Mouse (Mus musculus): ENCODE measurements around the gene Wdr74.
A peak's percentile ranks its signal among the peaks of the same experiment; 100 is the strongest.
"Not testable (repeated sequence)": the region's sequence is repeated elsewhere in the genome, so short reads cannot be mapped to it uniquely, and the experiment has no call there.

Gene Wdr74

DNA sequence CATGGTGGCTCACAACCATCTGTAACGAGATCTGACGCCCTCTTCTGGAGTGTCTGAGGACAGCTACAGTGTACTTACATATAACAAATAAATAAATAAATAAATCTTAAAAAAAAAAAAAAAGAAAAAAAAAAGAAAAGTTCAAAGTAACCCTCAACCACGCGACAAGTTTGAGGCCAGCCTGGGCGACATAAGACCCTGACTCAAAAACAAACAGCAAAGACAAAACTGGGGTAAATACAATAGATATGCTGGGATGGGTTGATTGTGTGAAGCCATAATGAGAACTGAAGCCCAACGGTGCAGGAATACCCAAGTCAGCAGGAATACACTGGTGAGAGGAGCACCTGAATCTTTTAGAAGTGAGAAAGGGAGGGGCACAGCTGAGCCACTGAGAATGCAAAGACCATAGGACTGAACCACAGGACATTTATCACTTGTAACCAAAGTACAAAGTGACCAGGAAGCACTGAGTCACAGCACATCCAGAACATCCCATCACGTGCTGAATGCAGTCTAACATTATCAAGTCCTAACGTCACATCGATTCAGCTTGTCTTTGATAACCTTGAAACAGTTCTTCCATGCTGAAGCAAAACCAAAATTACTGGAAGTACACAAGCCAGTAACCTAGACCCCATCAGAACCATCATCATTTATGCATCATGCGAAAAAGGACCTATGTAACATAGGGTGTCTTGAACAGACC, 18.7 kb upstream of the Wdr74 start:
- no peak for DNase-seq (ENCODE audit: low spot score)

DNA sequence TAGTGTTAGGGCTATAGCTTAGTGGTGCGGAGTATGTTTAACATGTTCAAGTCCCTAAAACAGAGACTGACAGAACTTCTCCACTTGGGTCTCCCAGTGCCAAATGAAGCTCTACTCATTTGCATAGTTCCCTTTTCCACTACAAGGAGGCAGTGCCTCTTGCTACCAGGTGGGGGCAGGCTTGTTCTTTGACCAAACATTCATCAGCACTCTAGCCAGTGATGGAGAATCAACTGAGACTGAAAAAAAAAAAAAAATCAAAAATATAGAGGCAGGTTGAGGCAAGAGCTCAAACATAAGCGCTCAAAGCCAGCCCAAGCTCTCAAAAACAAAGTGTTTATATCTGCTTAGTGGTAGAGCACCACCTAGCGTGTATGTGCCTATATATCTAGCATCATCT, 17.3 kb upstream of the Wdr74 start:
- peak; percentile 59 for DNase-seq (ENCODE audit: low spot score)

DNA sequence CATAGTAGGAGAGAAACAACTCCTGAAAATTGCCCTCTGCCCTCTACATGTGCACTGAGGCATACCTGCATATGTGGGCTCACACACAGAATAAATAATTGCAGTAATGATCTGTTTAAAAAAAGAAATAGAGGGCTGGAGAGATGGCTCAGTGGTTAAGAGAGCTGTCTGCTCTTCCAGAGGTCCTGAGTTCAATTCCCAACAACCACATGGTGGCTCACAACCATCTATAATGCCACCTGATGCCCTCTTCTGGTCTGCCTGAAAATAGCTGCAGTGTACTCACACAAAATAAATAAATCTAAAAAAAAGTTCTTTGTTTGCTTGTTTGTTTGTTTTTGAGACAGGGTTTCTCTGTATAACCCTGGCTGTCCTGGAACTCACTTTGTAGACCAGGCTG, 16.6 kb upstream of the Wdr74 start:
- not testable (repeated sequence) for DNase-seq (ENCODE audit: low spot score)

DNA sequence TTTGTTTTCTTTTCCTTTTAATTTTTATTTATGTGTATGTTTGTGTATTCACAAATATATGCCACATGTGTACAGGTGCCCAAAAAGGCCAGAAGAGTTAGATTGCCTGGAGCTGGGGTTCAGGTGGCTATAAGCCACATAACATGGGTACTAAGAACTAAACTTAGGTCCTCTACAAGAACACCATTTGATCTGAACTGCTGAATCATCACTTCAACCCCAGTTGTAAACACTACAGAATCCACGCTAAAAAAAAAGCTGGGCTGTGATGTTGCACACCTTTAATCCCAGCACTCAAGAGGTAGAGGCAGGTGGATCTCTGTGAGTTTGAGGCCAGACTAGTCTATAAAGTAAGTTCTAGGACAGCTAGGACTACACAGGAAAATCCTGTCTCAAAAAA, 14.2 kb upstream of the Wdr74 start:
- DNase-seq (ENCODE audit: low spot score) = no peak

DNA sequence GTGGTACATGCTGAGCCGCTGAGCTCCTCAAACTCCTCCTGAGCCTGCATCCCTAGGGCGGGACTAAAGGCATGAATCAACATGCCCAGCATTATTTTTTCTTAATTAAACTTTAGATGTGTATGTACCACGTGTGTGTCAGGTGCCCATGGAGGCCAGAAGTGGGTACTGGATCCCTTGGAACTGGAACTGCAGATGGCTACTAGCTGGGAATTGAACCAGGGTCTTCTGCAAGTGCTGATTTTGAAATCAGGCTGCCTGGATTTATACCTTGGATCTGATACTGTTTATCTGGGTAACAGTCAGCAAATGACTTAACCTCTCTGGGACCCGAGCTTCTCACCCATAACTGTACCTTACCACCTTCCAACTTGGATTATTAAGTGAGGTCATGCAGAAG, 13.6 kb upstream of the Wdr74 start:
- DNase-seq (ENCODE audit: low spot score) = no peak

DNA sequence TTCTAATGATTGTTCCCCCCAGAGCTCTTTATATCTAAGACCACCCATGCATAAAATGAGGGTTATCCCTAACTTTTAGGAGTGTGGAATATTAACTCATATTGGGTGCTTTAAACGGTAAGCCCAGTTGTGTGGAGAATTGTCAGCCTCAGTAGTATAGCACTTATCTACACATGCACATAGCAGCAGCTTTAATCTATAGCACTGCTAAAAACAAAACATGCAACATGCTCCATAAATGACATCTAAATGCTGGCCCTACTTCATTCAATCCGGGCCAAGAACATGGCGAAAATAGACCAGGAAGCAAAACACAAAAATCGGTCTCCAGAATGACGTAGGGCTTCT, 13.1 kb upstream of the Wdr74 start:
- no peak for DNase-seq (ENCODE audit: low spot score)

DNA sequence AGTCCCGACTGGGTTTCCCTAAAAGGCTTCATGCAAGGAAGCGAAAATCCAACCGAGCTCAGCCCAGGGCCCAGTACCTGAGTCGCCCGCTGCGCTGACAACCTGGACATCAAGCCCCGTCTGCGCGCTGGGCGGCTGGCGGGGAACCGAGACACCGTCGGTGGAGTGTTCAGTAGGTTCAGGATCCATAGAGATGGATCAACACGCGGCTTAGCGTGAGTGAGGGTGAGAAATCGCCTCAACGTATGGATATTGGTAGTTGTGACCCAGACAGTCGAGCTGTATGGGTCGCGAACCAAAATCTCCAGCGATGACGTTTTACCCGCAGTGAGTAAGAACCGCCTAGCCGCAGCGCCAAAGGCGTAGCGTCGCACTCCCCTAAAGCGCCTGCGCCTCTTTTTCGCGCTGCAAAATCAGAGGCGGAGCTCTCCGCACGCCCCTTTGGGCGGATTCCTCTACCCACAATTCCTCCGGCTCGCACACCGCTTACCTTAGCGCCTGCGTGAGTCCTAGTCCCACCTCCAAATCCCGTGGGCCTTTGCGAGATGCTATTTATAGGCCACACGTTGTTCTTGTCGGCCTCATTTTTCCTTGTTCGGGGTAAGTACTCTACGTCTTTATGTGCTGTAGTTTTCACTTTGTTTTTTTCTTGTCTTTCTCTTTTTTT, 12.6 kb upstream of the Wdr74 start, which contains the start of gene Slc3a2:
Slc3a2 (minus strand) TSS at position 463 of the 667 bp plus-strand sequence.
- peak; percentile 87 for DNase-seq (ENCODE audit: low spot score)

DNA sequence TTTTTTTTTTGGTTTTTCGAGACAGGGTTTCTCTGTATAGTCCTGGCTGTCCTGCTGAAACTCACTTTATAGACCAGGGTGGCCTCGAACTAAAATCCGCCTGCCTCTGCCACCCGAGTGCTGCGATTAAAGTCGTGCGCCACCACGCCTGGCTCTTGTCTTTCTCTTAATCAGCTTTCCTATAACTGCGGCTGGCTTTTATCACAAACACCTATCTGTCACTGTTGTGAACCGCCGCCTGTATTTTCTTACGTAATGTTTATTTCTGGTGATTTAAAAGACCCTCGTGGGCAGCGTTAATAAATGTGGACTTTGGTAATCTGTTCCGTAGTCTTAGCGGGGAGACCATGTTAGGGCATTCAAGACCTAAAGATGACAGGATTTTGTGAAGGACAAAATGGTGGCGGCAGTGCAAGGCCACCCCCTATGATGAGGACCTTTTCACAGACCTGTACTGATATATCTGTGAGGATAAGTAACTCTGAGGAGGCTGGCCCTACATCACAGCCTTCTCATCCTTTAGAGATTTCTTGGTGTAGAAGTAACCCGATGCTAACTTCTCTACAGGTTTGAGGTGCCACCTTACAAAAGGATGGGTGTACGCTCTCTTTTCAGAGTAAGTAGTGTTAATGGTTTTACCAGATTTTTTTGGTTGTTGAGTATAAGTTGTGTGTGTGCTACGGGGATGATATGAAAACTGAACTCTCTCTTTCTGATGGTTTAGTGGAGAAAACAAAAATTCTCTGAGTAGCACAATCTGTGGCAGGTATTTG, 11.9 kb upstream of the Wdr74 start:
- no peak for DNase-seq (ENCODE audit: low spot score)

DNA sequence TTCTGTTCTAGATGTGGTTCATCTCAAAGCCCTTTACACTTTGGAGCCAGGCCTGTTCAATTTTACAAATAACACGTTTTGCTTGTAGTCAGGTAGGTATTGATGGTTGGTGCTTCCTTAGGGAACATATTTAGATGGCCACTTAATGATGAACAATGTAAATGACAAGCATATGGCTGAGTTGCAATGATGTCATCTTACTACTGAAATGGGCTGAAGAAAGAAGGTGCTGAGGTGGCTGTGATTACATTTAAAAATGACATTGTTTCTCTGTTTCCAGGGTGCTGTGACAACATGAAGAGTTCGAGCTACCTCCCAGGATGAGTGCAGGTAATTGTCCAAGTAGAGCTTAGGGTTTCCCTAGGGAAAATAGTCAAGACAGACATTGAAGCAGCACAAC, 11.2 kb upstream of the Wdr74 start:
- DNase-seq (ENCODE audit: low spot score) = no peak

DNA sequence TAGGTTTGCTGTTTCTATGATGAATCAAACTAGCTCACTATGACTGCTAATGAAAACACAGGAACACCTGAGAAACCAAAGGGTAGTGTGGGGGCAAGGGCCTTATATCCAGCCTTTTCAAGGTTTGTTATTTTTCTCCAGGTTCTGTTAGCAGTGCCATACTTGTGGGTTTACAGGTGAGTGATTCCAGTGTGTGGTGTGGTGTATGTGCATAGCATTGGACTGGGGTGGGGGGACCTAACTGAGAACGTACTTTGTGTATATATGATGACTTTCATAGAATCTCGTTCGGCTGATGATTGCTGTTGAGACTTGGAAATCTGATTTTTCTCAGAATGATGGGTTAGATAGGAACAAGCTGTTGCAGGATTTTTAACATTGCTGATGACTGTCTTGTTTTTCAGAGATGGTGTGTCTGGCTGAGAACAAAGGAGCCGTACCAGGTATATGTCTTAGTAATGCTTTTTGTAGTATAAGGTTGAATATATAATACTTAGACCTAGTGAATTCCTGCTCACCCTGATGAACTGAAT, 10.5 kb upstream of the Wdr74 start:
- no peak for DNase-seq (ENCODE audit: low spot score)

DNA sequence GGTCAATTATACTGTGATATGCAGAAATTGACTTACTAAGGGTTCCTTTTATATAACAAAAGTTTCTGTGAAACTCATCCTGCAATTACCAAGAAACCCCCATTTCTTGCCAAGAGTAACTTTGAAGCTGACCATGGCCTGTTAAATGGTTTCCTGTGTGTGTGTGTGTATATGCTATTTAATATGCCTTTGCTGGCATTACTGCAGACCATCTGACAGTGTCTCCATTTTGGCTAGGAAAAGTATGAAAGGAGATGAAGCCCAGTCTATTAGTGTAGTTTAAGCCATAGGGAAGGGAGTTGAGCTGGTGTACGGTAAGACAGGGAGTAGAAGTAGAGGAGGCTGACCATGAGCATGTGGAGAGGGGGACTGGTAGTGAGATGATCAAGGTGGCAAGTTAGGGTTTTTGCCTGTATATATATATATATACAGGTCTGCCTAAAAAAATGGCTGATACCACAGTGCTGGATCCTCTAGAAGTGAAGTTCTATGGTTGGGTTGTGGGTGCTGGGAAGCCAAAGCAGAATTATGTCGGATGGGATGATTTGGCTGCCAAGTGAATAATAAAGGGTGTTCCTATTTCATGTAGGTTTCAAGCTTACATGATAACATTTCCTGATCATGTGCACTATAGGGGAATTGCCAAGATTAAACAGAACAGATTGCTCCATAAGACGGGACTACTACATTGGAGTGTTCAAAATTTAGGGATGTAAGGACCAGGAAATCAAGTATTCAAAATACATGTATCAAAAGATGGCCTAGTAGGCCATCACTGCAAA, 8.8 kb upstream of the Wdr74 start:
- DNase-seq (ENCODE audit: low spot score) = no peak

DNA sequence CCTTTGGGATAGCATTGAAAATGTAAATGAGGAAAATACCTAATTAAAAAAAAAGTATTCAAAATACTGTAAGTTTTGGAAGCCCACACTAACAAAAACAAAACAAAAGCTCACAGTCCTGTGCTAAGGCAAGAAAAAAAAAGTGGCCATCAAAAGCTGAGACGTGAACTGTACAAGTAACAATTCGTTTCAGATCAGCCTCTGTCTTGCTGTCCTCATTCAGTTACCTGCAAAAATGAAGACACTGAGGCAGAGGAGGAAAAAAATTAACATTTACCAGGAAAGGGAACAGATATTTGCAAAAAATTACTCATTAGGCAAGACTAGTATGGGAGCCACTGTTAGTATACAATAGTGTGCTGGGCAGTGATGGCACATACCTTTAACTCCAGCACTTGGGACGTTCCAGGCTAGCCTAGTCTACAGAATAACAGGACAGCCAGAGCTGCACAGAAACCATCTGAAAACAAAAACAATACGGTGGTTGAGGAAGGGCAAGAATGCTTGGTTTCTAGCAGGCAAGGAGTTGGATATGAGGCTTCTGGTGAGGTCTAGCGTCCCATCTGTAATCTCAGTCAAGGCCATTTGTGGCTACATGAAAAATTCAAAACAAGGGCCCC, 8.0 kb upstream of the Wdr74 start:
- DNase-seq (ENCODE audit: low spot score) = no peak

DNA sequence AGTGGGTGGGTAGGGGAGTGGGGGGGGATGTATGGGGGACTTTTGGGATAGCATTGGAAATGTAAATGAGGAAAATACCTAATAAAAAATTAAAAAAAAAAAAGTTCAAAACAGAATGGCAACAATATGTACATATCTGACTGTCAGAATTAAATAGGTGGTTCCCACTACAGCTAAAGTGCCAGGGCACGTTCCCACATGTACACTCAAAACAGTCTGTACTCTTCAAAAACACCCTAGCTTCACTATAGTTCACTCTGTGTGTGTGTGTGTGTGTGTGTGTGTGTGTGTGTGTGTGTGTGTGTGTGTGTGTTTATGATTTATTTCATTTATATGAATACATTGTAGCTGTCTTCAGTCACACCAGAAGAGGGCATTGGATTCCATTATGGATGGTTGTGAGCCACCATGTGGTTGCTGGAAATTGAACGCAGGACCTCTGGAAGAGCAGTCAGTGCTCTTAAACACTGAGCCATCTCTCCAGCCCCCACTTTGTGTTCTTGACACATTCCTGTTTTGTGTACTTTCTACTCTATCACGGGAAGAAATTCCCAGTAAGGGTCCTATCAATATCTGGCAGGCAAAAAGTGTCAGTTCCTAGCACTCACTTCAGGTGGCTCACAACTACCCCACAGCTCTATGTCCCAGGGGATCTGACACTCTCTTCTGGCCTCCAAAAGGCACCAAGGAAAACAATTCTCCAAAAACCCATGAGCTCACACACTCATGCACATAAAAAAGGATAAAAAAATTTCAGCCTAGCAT, 7.1 kb upstream of the Wdr74 start:
- DNase-seq (ENCODE audit: low spot score) = not testable (repeated sequence)

DNA sequence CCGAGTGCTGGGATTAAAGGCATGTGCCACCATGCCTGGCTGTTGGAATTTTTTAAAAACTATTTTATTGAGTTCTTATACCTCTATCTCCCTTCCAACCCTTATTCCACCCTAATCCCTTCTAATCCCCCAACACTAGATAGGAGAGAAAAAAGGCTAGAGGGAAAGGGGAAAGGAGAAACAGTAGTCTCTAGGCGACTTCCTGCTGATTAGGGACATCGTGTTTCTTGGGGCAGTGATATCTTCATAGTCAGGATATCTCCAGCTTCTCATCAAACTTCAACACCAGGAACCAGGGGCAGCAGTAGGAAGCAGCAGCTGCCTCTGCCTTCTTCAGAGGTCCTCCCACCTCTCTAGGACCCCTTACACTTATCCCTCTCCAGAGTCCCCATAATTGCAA, 1.3 kb upstream of the Wdr74 start:
- DNase-seq (ENCODE audit: low spot score) = no peak

DNA sequence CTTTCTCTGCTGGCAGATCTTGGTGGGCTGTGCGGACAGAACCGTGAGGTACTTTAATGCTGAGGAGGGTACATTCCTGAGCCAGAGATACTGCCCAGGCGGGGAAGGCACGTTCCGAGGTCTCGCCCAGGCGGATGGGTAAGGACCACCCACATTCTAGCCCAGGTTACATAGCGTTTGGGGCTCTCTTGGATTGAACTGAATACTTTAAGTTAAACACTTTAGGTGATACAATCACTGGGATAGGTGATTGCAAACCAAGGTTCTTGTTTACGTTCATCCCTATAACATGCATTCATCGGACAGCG, 487 bp downstream of the Wdr74 start:
- no peak for DNase-seq (ENCODE audit: low spot score)

DNA sequence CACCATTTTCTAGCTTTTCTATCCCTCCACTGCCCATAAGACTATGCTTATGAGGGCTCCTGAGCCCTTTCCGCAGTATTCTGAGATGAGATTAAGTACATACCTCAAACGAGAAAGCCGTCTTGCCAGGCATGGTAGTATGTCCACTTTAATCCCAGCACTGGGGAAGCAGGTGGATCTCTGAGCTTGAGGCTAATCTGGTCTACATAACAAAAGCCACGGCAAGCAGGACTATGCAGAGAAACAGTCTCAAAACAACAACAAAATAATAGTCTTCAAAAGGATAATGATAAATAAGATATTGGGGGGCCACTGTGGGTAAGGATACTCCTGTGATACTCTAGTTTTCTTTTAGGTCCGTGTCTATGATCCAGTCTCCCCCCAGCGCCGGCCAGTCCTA, 3.3 kb downstream of the Wdr74 start:
- DNase-seq (ENCODE audit: low spot score) = no peak

DNA sequence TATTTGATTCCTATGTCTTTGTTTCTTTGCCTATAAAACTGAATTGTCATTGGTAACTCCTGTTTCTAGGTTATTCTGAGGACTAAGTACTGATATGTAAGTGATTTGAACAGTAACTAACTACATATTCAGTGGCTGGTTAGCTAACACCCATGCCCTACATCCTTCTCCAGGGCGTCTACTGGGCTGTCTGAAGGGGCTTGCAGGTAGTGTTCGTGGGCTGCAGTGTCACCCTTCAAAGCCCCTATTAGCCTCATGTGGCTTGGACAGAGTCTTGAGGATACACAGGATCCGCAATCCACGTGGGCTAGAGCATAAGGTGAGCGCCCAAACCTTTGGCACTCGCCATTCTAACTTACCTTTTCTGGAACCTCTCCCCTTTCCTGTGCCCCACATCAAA, 4.0 kb downstream of the Wdr74 start:
- DNase-seq (ENCODE audit: low spot score) = no peak

DNA sequence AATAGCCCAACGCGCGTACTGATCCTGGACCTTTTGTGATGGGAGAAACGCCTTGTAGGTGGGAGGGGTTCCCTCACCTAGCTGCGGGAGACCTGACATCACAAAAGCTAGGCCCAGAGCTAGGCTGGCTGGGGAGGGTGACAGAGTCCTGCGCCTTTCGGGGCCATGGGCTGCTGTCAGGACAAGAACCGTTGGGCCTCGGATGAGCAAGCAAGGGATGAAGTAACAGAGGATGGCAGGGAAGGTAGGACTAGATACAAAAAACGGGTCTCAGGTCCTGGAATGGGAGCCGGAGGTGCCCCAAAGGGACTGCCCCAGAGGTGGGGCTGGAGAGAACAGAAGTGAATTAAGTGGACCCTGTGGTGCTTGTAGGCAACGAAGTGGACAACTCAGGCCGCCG, 5.0 kb downstream of the Wdr74 start, which contains the start of gene 1700092M07Rik:
1700092M07Rik (plus strand) TSS at position 116 of the 400 bp plus-strand sequence.
- DNase-seq (ENCODE audit: low spot score) = no peak

DNA sequence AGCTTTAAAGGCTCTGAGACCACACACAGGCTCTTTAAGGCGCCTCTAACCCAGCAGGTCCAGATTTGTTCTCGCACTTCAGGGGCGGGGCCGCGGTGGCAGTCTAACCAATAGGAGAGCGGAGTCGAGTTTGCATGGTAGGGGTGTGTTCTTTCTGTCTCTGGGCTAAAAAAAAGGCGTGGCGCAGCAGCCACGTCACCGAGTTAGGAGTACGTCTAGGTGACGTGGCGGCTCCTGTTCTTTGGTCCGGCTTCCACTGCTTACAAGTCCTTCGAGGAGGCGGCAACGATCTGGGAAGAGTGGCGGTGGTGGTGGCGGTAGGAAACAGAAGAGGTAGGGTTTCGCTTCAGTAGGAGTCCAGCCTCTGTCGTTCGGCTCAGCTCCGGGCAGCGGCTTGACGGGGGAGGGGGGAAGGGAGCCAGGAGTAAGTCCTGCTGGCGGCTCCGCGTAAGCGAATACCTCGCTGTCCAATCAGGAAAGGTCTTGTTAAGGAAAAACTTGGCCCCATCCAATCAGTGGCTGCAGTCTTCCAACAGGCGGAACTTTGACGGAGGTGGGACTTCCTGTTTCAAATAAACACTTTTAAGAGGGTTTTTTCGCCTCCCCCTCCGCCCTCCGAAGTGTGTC, 5.7 kb downstream of the Wdr74 start, which contains the start of gene Stx5a:
Stx5a (plus strand) TSS at position 171 of the 627 bp plus-strand sequence.
- peak; percentile 85 for DNase-seq (ENCODE audit: low spot score)

DNA sequence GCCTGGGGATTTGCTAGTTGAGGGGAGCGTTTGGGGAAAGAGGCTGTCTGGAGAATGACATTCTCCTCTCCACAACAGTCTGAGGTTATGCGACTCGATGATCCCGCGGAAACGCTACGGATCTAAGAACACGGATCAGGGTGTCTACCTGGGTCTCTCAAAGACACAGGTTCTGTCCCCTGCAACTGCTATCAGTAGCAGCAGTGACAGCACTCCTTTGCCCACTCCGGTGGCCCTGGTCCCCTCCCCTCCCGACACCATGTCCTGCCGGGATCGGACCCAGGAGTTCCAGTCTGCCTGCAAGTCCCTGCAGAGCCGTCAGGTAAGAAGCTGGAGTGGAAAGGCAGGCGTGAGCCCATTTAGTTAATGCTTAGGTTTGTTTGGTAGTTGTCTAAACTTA, 6.5 kb downstream of the Wdr74 start:
- no peak for DNase-seq (ENCODE audit: low spot score)
